Mouse (Mus musculus) spleen, adult 2 months (tissue): ENCODE data around the gene Polr1d. TPM values are rescaled to one million over a fixed set of nuclear protein-coding genes. Genes with fewer than 3 reads are reported as not detected.

Source experiments
- DNase-seq, 2 experiments: peaks; one replicate each; pipeline versions ENCODE4 v3.0.0 to v3.0.0-alpha.2; 2012 to 2021; ENCODE audit warnings: low spot score in 2 of 2, low read depth in 1 of 2
- H3K27ac ChIP-seq: fragments of 200-500 bp; 2 replicates; pipeline ENCODE4 v1.5.1; 2012; ENCODE audit warnings: low read length, inconsistent platforms; ENCODE audit not compliant: insufficient read depth
- H3K27me3 ChIP-seq: fragments of 200-500 bp; 2 replicates; pipeline ENCODE4 v1.6.1; 2012; ENCODE audit warnings: mild to moderate bottlenecking, moderate library complexity, low read length, inconsistent platforms; ENCODE audit not compliant: control insufficient read depth, insufficient read depth
- H3K36me3 ChIP-seq: fragments of 200-500 bp; 2 replicates; pipeline ENCODE4 v1.6.1; 2012; ENCODE audit warnings: mild to moderate bottlenecking, low read length, inconsistent platforms; ENCODE audit not compliant: control insufficient read depth, insufficient read depth
- H3K4me1 ChIP-seq: fragments of 200-500 bp; 2 replicates; pipeline ENCODE4 v1.6.1; 2011; ENCODE audit warnings: inconsistent platforms; ENCODE audit not compliant: control insufficient read depth, insufficient read depth, insufficient read length
- H3K4me3 ChIP-seq: fragments of 200-500 bp; 2 replicates; pipeline ENCODE4 v1.5.1; 2011; ENCODE audit warnings: mild to moderate bottlenecking, inconsistent platforms; ENCODE audit not compliant: insufficient read depth, insufficient read length; ENCODE audit errors: extremely low read depth
- CTCF ChIP-seq: fragments of 200-500 bp; IDR thresholded peaks from 2 replicates; pipeline ENCODE4 v1.5.1; 2011; ENCODE audit warnings: mild to moderate bottlenecking, inconsistent platforms; ENCODE audit not compliant: insufficient read depth, insufficient read length, insufficient replicate concordance; ENCODE audit errors: extremely low read depth
- POLR2A ChIP-seq: fragments of 200-500 bp; IDR thresholded peaks from 2 replicates; pipeline ENCODE4 v1.6.1; 2011; ENCODE audit warnings: low read depth, low read length, inconsistent platforms
- WGBS: fragments of 180-500 bp; shearing (Covaris S2); methylation state at CpG from one replicate; pipeline ENCODE4 v1.1.7; 2018; 5-methylcytosine and 5-hydroxymethylcytosine counted together
- polyA plus RNA-seq: library from polyadenylated mRNA; depleted of rRNA; stranded (reverse); fragments of >200 nt; gene quantifications from 2 replicates; pipeline ENCODE4 v1.2.3, GENCODE M21; 2012

The Polr1d gene
- polyA plus RNA-seq, 1 experiment = 24.2 TPM

GRCm38 (mm10) chr5:147100180-147100579 lies 23.3 kb downstream of the Polr1d start:
- DNase-seq = no peak
- TF ChIP-seq CTCF (no peak), POLR2A (no peak)
- Histone ChIP-seq H3K27me3 (no peaks in the 10 kb centered on the region), H3K4me1 (no peaks in the 10 kb centered on the region), H3K36me3 (peaks cover 22% of the 10 kb centered on the region), H3K4me3 (no peak overlapping the region), H3K27ac (no peak overlapping the region)
- WGBS = 90% methylated on average over 2 of the region's 2 CpGs

GRCm38 (mm10) chr5:147102295-147102694 lies 25.4 kb downstream of the Polr1d start:
- Histone ChIP-seq H3K27ac (no peak overlapping the region), H3K27me3 (no peaks in the 10 kb centered on the region), H3K4me1 (no peaks in the 10 kb centered on the region), H3K36me3 (peaks cover 29% of the 10 kb centered on the region), H3K4me3 (no peak overlapping the region)
- 95% methylated on average over 6 of the region's 6 CpGs for WGBS
- DNase-seq = no peak
- TF ChIP-seq CTCF = no peak
- no peak for TF ChIP-seq POLR2A

GRCm38 (mm10) chr5:147107276-147107675 lies 30.4 kb downstream of the Polr1d start:
- WGBS = over 99% methylated on average over 3 of the region's 3 CpGs
- no peaks in the 10 kb centered on the region for H3K4me1 ChIP-seq
- TF ChIP-seq POLR2A (no peak), CTCF (no peak)
- H3K4me3 ChIP-seq = no peak overlapping the region
- peaks cover 24% of the 10 kb centered on the region for H3K36me3 ChIP-seq
- H3K27me3 ChIP-seq = no peaks in the 10 kb centered on the region
- no peak for DNase-seq
- H3K27ac ChIP-seq = no peak overlapping the region

- no peak for DNase-seq
- no peak for TF ChIP-seq CTCF
- peaks cover 20% of the 10 kb centered on the region for H3K36me3 ChIP-seq
Observed at GRCm38 (mm10) chr5:147108861-147109591, 32.2 kb downstream of the Polr1d start.

GRCm38 (mm10) chr5:147114738-147115137 lies 37.9 kb downstream of the Polr1d start:
- peaks cover 8% of the 10 kb centered on the region for H3K36me3 ChIP-seq
- 85% methylated on average over 7 of the region's 7 CpGs for WGBS
- H3K27me3 ChIP-seq = no peaks in the 10 kb centered on the region
- no peak overlapping the region for H3K4me3 ChIP-seq
- no peak overlapping the region for H3K27ac ChIP-seq
- H3K4me1 ChIP-seq = no peaks in the 10 kb centered on the region
- TF ChIP-seq POLR2A (no peak), CTCF (no peak)
- DNase-seq = no peak

More at GRCm38 (mm10) chr5:147108861-147109591, 32.2 kb downstream of the Polr1d start:
- no peaks in the 10 kb centered on the region for H3K4me1 ChIP-seq
- H3K27ac ChIP-seq = no peak overlapping the region
- H3K4me3 ChIP-seq = no peak overlapping the region
- 96% methylated on average over 13 of the region's 13 CpGs for WGBS
- no peaks in the 10 kb centered on the region for H3K27me3 ChIP-seq

- WGBS = 90% methylated on average over 4 of the region's 4 CpGs
- no peaks in the 10 kb centered on the region for H3K27me3 ChIP-seq
Observed at GRCm38 (mm10) chr5:147115631-147116030, 38.8 kb downstream of the Polr1d start.

GRCm38 (mm10) chr5:147117027-147117426 lies 40.2 kb downstream of the Polr1d start:
- Histone ChIP-seq H3K36me3 (0 out of 2 replicates have a peak, but pooled peaks cover 2% of the 10 kb centered on the region), H3K27ac (no peak overlapping the region), H3K4me1 (no peaks in the 10 kb centered on the region), H3K4me3 (no peak overlapping the region), H3K27me3 (no peaks in the 10 kb centered on the region)
- DNase-seq = no peak
- 36% methylated on average over 6 of the region's 6 CpGs for WGBS
- TF ChIP-seq POLR2A (no peak), CTCF (no peak)

More at GRCm38 (mm10) chr5:147115631-147116030, 38.8 kb downstream of the Polr1d start:
- H3K36me3 ChIP-seq = peaks cover 8% of the 10 kb centered on the region
- no peak overlapping the region for H3K27ac ChIP-seq
- no peak overlapping the region for H3K4me3 ChIP-seq
- DNase-seq = no peak
- TF ChIP-seq CTCF = no peak
- no peaks in the 10 kb centered on the region for H3K4me1 ChIP-seq
